Mouse (Mus musculus) embryonic facial prominence, embryonic 15.5 days (tissue): ENCODE measurements around the gene Nkd2. TPM values are rescaled to one million over a fixed set of nuclear protein-coding genes. Genes with fewer than 3 reads are reported as not detected.
A peak's percentile ranks its signal among the peaks of the same experiment; 100 is the strongest.

ENCODE experiments used
- ATAC-seq: fragments of 200-750 bp; cut with Nextera tagmentation; 2 replicates; pipeline ENCODE4 v1.8.0; 2017; ENCODE audit warnings: low read depth, moderate TSS enrichment; ENCODE audit not compliant: insufficient number of reproducible peaks, low FRiP score, low TSS enrichment
- H3K27ac ChIP-seq: fragments of 300-500 bp; sonication (generic); replicated peaks from 2 replicates; pipeline ENCODE4 v1.5.1; 2015; ENCODE audit warnings: mild to moderate bottlenecking, inconsistent platforms
- H3K27me3 ChIP-seq: fragments of 300-500 bp; sonication (generic); 2 replicates; pipeline ENCODE4 v1.6.1; 2015; ENCODE audit warnings: inconsistent platforms
- H3K36me3 ChIP-seq: fragments of 300-500 bp; sonication (generic); 2 replicates; pipeline ENCODE4 v1.6.1; 2015; ENCODE audit warnings: mild to moderate bottlenecking, inconsistent platforms
- H3K4me1 ChIP-seq: fragments of 300-500 bp; sonication (generic); 2 replicates; pipeline ENCODE4 v1.6.1; 2015; ENCODE audit warnings: inconsistent platforms
- H3K4me2 ChIP-seq: fragments of 300-500 bp; sonication (generic); replicated peaks from 2 replicates; pipeline ENCODE4 v1.6.1; 2015; ENCODE audit warnings: mild to moderate bottlenecking, inconsistent platforms
- H3K4me3 ChIP-seq: fragments of 300-500 bp; sonication (generic); replicated peaks from 2 replicates; pipeline ENCODE4 v1.5.1; 2015; ENCODE audit warnings: mild to moderate bottlenecking, inconsistent platforms
- H3K9ac ChIP-seq: fragments of 300-500 bp; sonication (generic); 2 replicates; pipeline ENCODE4 v1.6.1; 2015; ENCODE audit warnings: inconsistent platforms
- H3K9me3 ChIP-seq: fragments of 300-500 bp; sonication (generic); replicated peaks from 2 replicates; pipeline ENCODE4 v1.6.1; 2016; ENCODE audit warnings: inconsistent platforms
- WGBS: fragments of 180-500 bp; shearing (Covaris S2); methylation state at CpG from one replicate; pipeline ENCODE4 v1.1.7; 2015; 5-methylcytosine and 5-hydroxymethylcytosine counted together
- polyA plus RNA-seq: library from polyadenylated mRNA; unstranded; fragments of >200 nt; fragmentation: Nextera tagmentation; extraction: Ambion mirVana; gene quantifications from 2 replicates; pipeline ENCODE4 v1.2.1, GENCODE M21; 2015

Gene Nkd2
- polyA plus RNA-seq, 1 experiment from 2014 or later = 40.2 TPM

DNA sequence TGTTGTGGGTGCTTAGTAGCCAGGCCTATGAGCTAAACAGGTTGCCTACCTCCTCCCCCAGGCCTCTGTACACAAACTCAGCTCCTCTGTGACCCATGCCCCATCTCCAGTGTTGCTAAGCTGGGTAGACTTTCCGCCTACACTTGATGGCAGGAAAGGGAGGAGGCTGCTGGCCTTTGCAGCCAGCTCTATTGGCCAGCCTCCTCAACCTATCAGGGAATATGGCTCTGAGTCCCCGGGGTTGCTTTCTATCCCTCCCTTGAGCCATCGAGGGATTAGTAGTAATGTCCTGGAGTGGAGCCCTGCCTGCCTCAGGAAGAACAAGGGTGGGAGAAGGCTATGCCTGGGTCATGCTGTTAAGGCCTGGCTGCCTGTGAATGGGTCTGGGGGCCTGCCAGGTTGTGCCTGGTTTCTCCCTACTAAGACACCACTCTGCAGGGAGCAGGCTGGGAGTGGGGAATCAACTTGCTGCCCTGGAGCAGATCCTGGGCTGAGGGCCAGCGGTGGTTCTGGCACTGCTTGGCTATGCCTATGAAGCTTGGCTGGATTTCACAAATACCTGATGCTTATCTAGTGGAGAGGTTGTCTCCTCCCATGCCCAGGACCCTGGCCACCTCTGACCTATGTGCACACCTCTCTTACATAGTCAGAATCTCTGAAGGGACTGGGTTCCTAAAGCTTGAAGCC lies 73.8 kb downstream of the Nkd2 start:
- Histone ChIP-seq H3K4me2 (no peak overlapping the region), H3K27ac (peak overlapping the region; percentile 45; the same call in 1 of the 2 replicates), H3K9me3 (no peaks in the 10 kb centered on the region), H3K4me3 (no peak overlapping the region), H3K4me1 (peaks cover 33% of the 10 kb centered on the region), H3K9ac (no peak overlapping the region), H3K27me3 (no peaks in the 10 kb centered on the region), H3K36me3 (no peaks in the 10 kb centered on the region)
- ATAC-seq = no peak
- 49% methylated on average over 4 of the region's 4 CpGs for WGBS

DNA sequence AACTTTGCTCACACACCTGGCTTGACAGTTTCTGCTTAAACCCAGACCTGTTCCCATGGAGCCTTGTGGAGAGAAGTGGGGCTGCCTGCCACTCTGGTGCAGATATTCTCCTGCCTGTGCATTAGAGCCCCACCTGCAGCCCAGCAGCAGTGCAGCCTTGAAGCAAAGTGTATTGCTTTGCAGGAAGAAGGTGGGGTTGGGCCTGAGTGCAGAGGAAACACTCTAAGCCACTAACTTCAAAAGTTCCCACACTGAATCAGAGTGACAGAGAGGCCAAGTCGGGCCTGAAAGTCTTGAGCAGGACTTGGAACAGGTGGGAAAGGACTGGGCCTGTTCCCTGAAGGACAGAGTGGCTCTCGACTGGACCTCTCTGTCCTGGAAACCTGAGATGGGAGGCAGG lies 74.8 kb downstream of the Nkd2 start:
- ATAC-seq = no peak
- no peaks in the 10 kb centered on the region for H3K9me3 ChIP-seq
- no peaks in the 10 kb centered on the region for H3K27me3 ChIP-seq
- no peak overlapping the region for H3K4me2 ChIP-seq
- peaks cover 41% of the 10 kb centered on the region for H3K4me1 ChIP-seq
- peak overlapping the region; percentile 45 for H3K27ac ChIP-seq
- H3K9ac ChIP-seq = no peak overlapping the region
- 33% methylated on average over 2 of the region's 2 CpGs for WGBS
- H3K4me3 ChIP-seq = no peak overlapping the region
- H3K36me3 ChIP-seq = no peaks in the 10 kb centered on the region

- Histone ChIP-seq H3K27ac (no peak overlapping the region), H3K36me3 (no peaks in the 10 kb centered on the region), H3K4me3 (no peak overlapping the region), H3K9ac (no peak overlapping the region), H3K9me3 (no peaks in the 10 kb centered on the region), H3K27me3 (no peaks in the 10 kb centered on the region), H3K4me1 (peaks cover 47% of the 10 kb centered on the region), H3K4me2 (no peak overlapping the region)
- no peak for ATAC-seq
- WGBS = 51% methylated on average over 3 of the region's 3 CpGs
Observed at GRCm38 (mm10) chr13:73771131-73771530, 76.3 kb downstream of the Nkd2 start.

DNA sequence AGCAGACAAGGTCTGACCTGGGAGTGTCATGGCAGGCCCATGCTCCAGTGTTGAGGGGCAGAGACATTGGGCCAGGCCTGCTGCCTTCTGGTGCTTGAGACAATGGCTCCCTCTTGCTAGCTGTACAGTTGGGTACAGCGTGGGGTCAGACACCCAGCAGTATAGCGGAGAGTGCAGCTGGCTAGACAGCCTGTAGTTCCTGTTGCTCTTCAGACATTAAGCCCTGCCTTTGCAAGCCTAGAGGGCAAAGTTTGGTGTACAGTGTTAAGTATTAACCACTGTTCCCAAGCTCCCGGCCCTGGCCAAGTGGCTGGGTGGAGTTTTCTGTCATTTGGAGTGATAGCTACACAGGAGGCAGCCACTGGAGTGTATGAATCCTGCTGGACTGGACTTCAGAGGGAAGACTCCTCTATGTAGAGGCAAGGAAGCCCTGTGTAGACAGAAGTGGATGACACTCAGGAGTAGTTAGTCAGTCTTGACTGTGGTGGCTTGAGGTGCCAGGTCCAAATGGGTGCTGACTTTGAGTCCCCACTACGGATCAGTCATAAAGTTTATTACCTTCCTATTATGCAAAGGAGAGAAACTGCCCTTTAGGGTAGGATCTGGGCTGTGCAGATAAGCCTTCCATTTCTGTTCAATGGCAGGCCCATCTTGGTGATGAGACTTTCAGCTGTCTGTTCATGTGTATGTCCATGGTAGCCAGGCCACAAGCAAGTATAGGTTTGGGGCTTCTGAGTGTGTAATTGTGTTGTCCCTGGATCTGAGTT lies 77.3 kb downstream of the Nkd2 start:
- H3K27ac ChIP-seq = no peak overlapping the region
- WGBS = 78% methylated on average over 4 of the region's 4 CpGs
- ATAC-seq = no peak

More for the DNA sequence above, 77.3 kb downstream of the Nkd2 start:
- Histone ChIP-seq H3K36me3 (no peaks in the 10 kb centered on the region), H3K9ac (no peak overlapping the region), H3K4me2 (no peak overlapping the region), H3K4me3 (no peak overlapping the region), H3K27me3 (no peaks in the 10 kb centered on the region), H3K9me3 (no peaks in the 10 kb centered on the region), H3K4me1 (peaks cover 53% of the 10 kb centered on the region)

Other genes starting within 250 kb of the Nkd2 start
- 137 and 141 TPM in 2 replicates for gene Clptm1l, start 243.6 kb downstream of the Nkd2 start, polyA plus RNA-seq
- gene Tert, start 220.7 kb downstream of the Nkd2 start, polyA plus RNA-seq = 4.6 and 4.9 TPM in 2 replicates
- gene Slc6a18, start 169.6 kb downstream of the Nkd2 start, polyA plus RNA-seq = not detected in 2 replicates
- 0.25 and 0.62 TPM in 2 replicates for gene Slc6a19, start 142.8 kb downstream of the Nkd2 start, polyA plus RNA-seq
- 14.4 and 18.4 TPM in 2 replicates for gene Slc12a7, start 114.5 kb downstream of the Nkd2 start, polyA plus RNA-seq
- 26.2 and 28.2 TPM in 2 replicates for gene Trip13, start 90.2 kb upstream of the Nkd2 start, polyA plus RNA-seq
- gene Brd9, start 90.2 kb upstream of the Nkd2 start, polyA plus RNA-seq = 48.2 and 53.4 TPM in 2 replicates
- not detected in 2 replicates for gene Zdhhc11, start 116.2 kb upstream of the Nkd2 start, polyA plus RNA-seq
- gene Tppp, start 161.8 kb upstream of the Nkd2 start, polyA plus RNA-seq = 1.6 and 2.0 TPM in 2 replicates
- gene Cep72, start 214.7 kb upstream of the Nkd2 start, polyA plus RNA-seq = 9.7 and 11.3 TPM in 2 replicates